7 mouse cellular contexts compared by ENCODE assay signal in the genomic region with DNA sequence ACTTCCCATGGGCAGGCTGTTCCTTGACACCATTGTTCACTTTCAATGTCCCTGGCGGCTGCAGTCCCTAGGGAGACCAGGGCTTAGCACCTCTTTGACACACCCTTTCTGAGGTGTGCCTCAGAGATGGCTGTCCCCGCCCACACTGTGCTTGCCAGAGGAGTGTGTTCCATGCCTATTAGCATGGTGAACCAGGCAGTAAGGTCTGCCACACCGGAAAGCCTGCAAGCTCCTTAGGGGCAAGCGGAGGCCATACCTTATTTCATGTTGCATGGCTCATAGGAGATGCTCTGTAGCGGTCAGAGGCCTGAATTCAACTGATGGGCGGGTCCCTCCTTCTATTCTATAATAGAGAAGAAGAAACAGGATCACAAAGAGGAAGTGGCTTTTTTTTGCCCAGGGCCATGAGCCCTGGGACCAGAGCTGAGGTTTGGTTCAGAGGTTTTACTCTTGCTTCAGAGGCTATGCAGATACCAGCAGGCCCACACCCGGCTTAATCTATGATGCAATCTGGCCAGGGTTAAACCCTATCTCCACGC.
A peak's percentile ranks its signal among the peaks of the same experiment; 100 is the strongest.
DNase-seq lines count a peak whose midpoint lies in the region; ATAC-seq lines count a peak whose summit lies in the region.

No protein-coding gene starts in this region.

- peak overlapping the region; percentile 90 for H3K27ac ChIP-seq in heart, embryonic 10.5 days
- peak overlapping the region; percentile 75 for H3K27ac ChIP-seq in neural tube, embryonic 13.5 days (replicated peaks)

- H3K36me3 ChIP-seq in heart, embryonic 10.5 days = 0 out of 2 replicates have a peak, but pooled peaks cover 13% of the 10 kb centered on the region
- 0 out of 2 replicates have a peak, but pooled peaks cover 7% of the 10 kb centered on the region for H3K36me3 ChIP-seq in neural tube, embryonic 13.5 days

- no peak overlapping the region for H3K4me2 ChIP-seq in neural tube, embryonic 13.5 days

- 61% methylated on average over 8 of the region's 8 CpGs for WGBS in heart, embryonic 10.5 days
- 38% methylated on average over 8 of the region's 8 CpGs for WGBS in large intestine, adult 2 months
- WGBS in neural tube, embryonic 13.5 days = 68% methylated on average over 8 of the region's 8 CpGs

- no peak for ATAC-seq in neural tube, embryonic 13.5 days (ENCODE audit: low read depth)

- H3K4me1 ChIP-seq in heart, embryonic 10.5 days = peaks cover 67% of the 10 kb centered on the region
- H3K4me1 ChIP-seq in neural tube, embryonic 13.5 days (replicated peaks) = peaks cover 57% of the 10 kb centered on the region

- DNase-seq in 416B (ENCODE audit: low read depth) = peak; percentile 93
- DNase-seq in CD4-positive helper T cell, adult 2 months (ENCODE audit: low read depth, low spot score) = peak; percentile 87
- no peak for DNase-seq in heart, embryonic 10.5 days (ENCODE audit: low spot score)
- DNase-seq in large intestine, adult 2 months (ENCODE audit: low read depth, low spot score) = peak; percentile 73
- DNase-seq in cerebellum, adult 8-10 months = no peak
- no peak for DNase-seq in layer of hippocampus, postnatal 36 days

- H3K4me3 ChIP-seq in heart, embryonic 10.5 days = no peak overlapping the region
- no peak overlapping the region for H3K4me3 ChIP-seq in neural tube, embryonic 13.5 days

- peaks cover 25% of the 10 kb centered on the region for H3K27me3 ChIP-seq in heart, embryonic 10.5 days (ENCODE audit: insufficient read depth, poor library complexity, severe bottlenecking)
- H3K27me3 ChIP-seq in neural tube, embryonic 13.5 days = no peaks in the 10 kb centered on the region

- H3K9ac ChIP-seq in neural tube, embryonic 13.5 days = no peak overlapping the region

- H3K9me3 ChIP-seq in heart, embryonic 10.5 days = no peaks in the 10 kb centered on the region
- H3K9me3 ChIP-seq in neural tube, embryonic 13.5 days = no peaks in the 10 kb centered on the region

Comparison
In these comparisons a context has a peak if more than half of its experiments do, and no peak if none do; other contexts are left out.
1. DNase-seq: peak in 416B (single experiment), CD4-positive helper T cell, adult 2 months (single experiment) and large intestine, adult 2 months (single experiment); none in heart, embryonic 10.5 days (single experiment), cerebellum, adult 8-10 months (single experiment) and layer of hippocampus, postnatal 36 days (0 of 2).